Mouse (Mus musculus) CH12F3 (cell line): ENCODE measurements around the gene Ccnh.
"Not testable (repeated sequence)": the region's sequence is repeated elsewhere in the genome, so short reads cannot be mapped to it uniquely, and the experiment has no call there.

Experiments used
- in situ Hi-C: fragments of 300-500 bp; cut with MboI; formaldehyde crosslinking; loops from 2 replicates; pipeline ENCODE4 v1.14.3; 2020; ENCODE audit warnings: low sequenced_read_pairs

Ccnh gene

GRCm38 (mm10) chr13:85188903-85189643, at the start of gene Ccnh:
Gene Ccnh, plus strand, starts transcription at chr13:85189408.
- in situ Hi-C loops = no loop called here

GRCm38 (mm10) chr13:85143361-85143760, 45.8 kb upstream of the Ccnh start:
- in situ Hi-C loops = not testable (repeated sequence)

GRCm38 (mm10) chr13:85146471-85146870, 42.7 kb upstream of the Ccnh start:
- in situ Hi-C loops = no loop called here

GRCm38 (mm10) chr13:85154746-85155145, 34.5 kb upstream of the Ccnh start:
- in situ Hi-C loops = loop anchor here (10.0 kb wide), 1 partner anchor 200 kb away; no protein-coding TSS in a partner anchor

GRCm38 (mm10) chr13:85159971-85160370, 29.2 kb upstream of the Ccnh start:
- in situ Hi-C loops = loop anchor here (10.0 kb wide), 1 partner anchor 205 kb away; no protein-coding TSS in a partner anchor

GRCm38 (mm10) chr13:85164512-85165124, 24.6 kb upstream of the Ccnh start:
- in situ Hi-C loops = no loop called here

GRCm38 (mm10) chr13:85189644-85190121, 475 bp downstream of the Ccnh start:
- in situ Hi-C loops = no loop called here

GRCm38 (mm10) chr13:85191253-85191652, 2.0 kb downstream of the Ccnh start:
- in situ Hi-C loops = no loop called here

GRCm38 (mm10) chr13:85207493-85207892, 18.3 kb downstream of the Ccnh start:
- in situ Hi-C loops = no loop called here

- in situ Hi-C loops = no loop called here
Measured at GRCm38 (mm10) chr13:85208656-85209055, 19.4 kb downstream of the Ccnh start.

- in situ Hi-C loops = no loop called here
Measured at GRCm38 (mm10) chr13:85210353-85210752, 21.1 kb downstream of the Ccnh start.

- in situ Hi-C loops = no loop called here
Measured at GRCm38 (mm10) chr13:85218656-85219055, 29.4 kb downstream of the Ccnh start.

GRCm38 (mm10) chr13:85238760-85239159, 49.6 kb downstream of the Ccnh start:
- in situ Hi-C loops = no loop called here
